Mouse (Mus musculus): ENCODE data around the gene Kcnc4. TPM values are rescaled to one million over a fixed set of nuclear protein-coding genes. Genes with fewer than 3 reads are reported as not detected.

The Kcnc4 gene
- total and polyA plus RNA-seq, 3 experiments = 0.10 to 0.51 (median 0.18) TPM

GRCm38 (mm10) chr3:107503716-107504115 lies 44.4 kb upstream of the Kcnc4 start:
- H3K4me3 ChIP-seq = no peak overlapping the region
- H3K9ac ChIP-seq (ENCODE audit: low read depth, low read length) = no peak overlapping the region
- no peaks in the 10 kb centered on the region for H3K36me3 ChIP-seq (ENCODE audit: control insufficient read depth, insufficient read depth, low read length)
- intact Hi-C loops (cut with DNase I) = no loop called here
- peaks cover 4% of the 10 kb centered on the region; the same call in 1 of the 2 replicates for H3K4me1 ChIP-seq (ENCODE audit: control insufficient read depth, insufficient read depth, low read length)
- 94% methylated on average over 2 of the region's 2 CpGs for WGBS
- TF ChIP-seq EP300 (IDR thresholded peaks at IDR 0.05; ENCODE audit: insufficient read depth, low read depth, low read length) (no peak), POLR2A (IDR thresholded peaks at IDR 0.05; ENCODE audit: insufficient read depth, low read depth, low read length) (no peak), CTCF (IDR thresholded peaks at IDR 0.05) (no peak)
- H3K27ac ChIP-seq = no peak overlapping the region
- no peaks in the 10 kb centered on the region for H3K79me2 ChIP-seq (replicated peaks; ENCODE audit: control insufficient read depth, insufficient read depth, low read length)
- no peak for DNase-seq
- no peaks in the 10 kb centered on the region for H3K27me3 ChIP-seq (ENCODE audit: control insufficient read depth, insufficient read depth, low read length)

- H3K9ac ChIP-seq (ENCODE audit: low read depth, low read length) = no peak overlapping the region
- intact Hi-C loops (cut with DNase I) = no loop called here
- DNase-seq = peak; percentile 34 to 62
- no peak overlapping the region; the same call in 1 of the 2 replicates for H3K27ac ChIP-seq
- H3K36me3 ChIP-seq (ENCODE audit: control insufficient read depth, insufficient read depth, low read length) = no peaks in the 10 kb centered on the region
- 26% methylated on average over 7 of the region's 7 CpGs for WGBS
- TF ChIP-seq CTCF (IDR thresholded peaks at IDR 0.05) = no peak
- no peak for TF ChIP-seq EP300 (IDR thresholded peaks at IDR 0.05; ENCODE audit: insufficient read depth, low read depth, low read length)
- no peak for TF ChIP-seq POLR2A (IDR thresholded peaks at IDR 0.05; ENCODE audit: insufficient read depth, low read depth, low read length)
- H3K79me2 ChIP-seq (replicated peaks; ENCODE audit: control insufficient read depth, insufficient read depth, low read length) = no peaks in the 10 kb centered on the region
- peaks cover 4% of the 10 kb centered on the region; the same call in 1 of the 2 replicates for H3K4me1 ChIP-seq (ENCODE audit: control insufficient read depth, insufficient read depth, low read length)
- no peak overlapping the region for H3K4me3 ChIP-seq
- H3K27me3 ChIP-seq (ENCODE audit: control insufficient read depth, insufficient read depth, low read length) = no peaks in the 10 kb centered on the region
These were observed 42.4 kb upstream of the Kcnc4 start for GRCm38 (mm10) chr3:107501702-107502151.

GRCm38 (mm10) chr3:107500301-107500700 lies 40.9 kb upstream of the Kcnc4 start:
- intact Hi-C loops (cut with DNase I) = no loop called here
- TF ChIP-seq POLR2A (IDR thresholded peaks at IDR 0.05; ENCODE audit: insufficient read depth, low read depth, low read length) (no peak), CTCF (IDR thresholded peaks at IDR 0.05) (no peak), EP300 (IDR thresholded peaks at IDR 0.05; ENCODE audit: insufficient read depth, low read depth, low read length) (no peak)

GRCm38 (mm10) chr3:107496086-107496850 lies 36.9 kb upstream of the Kcnc4 start:
- Histone ChIP-seq H3K4me3 (no peak overlapping the region), H3K27me3 (ENCODE audit: control insufficient read depth, insufficient read depth, low read length) (no peaks in the 10 kb centered on the region), H3K4me1 (ENCODE audit: control insufficient read depth, insufficient read depth, low read length) (peaks cover under 1% of the 10 kb centered on the region; the same call in 1 of the 2 replicates), H3K36me3 (ENCODE audit: control insufficient read depth, insufficient read depth, low read length) (no peaks in the 10 kb centered on the region), H3K79me2 (replicated peaks; ENCODE audit: control insufficient read depth, insufficient read depth, low read length) (no peaks in the 10 kb centered on the region), H3K9ac (ENCODE audit: low read depth, low read length) (no peak overlapping the region), H3K27ac (no peak overlapping the region)
- no peak for TF ChIP-seq EP300 (IDR thresholded peaks at IDR 0.05; ENCODE audit: insufficient read depth, low read depth, low read length)
- no peak for TF ChIP-seq CTCF (IDR thresholded peaks at IDR 0.05)
- no peak for TF ChIP-seq POLR2A (IDR thresholded peaks at IDR 0.05; ENCODE audit: insufficient read depth, low read depth, low read length)
- intact Hi-C loops (cut with DNase I) = no loop called here
- 80% methylated on average over 13 of the region's 13 CpGs for WGBS
- no peak for DNase-seq

More at GRCm38 (mm10) chr3:107500301-107500700, 40.9 kb upstream of the Kcnc4 start:
- no peaks in the 10 kb centered on the region for H3K36me3 ChIP-seq (ENCODE audit: control insufficient read depth, insufficient read depth, low read length)
- H3K79me2 ChIP-seq (replicated peaks; ENCODE audit: control insufficient read depth, insufficient read depth, low read length) = no peaks in the 10 kb centered on the region
- peaks cover 1% of the 10 kb centered on the region; the same call in 1 of the 2 replicates for H3K4me1 ChIP-seq (ENCODE audit: control insufficient read depth, insufficient read depth, low read length)
- H3K27ac ChIP-seq = no peak overlapping the region
- no peak overlapping the region for H3K9ac ChIP-seq (ENCODE audit: low read depth, low read length)
- 95% methylated on average over 11 of the region's 11 CpGs for WGBS
- DNase-seq = no peak
- no peaks in the 10 kb centered on the region for H3K27me3 ChIP-seq (ENCODE audit: control insufficient read depth, insufficient read depth, low read length)
- no peak overlapping the region for H3K4me3 ChIP-seq

GRCm38 (mm10) chr3:107495524-107495923 lies 36.2 kb upstream of the Kcnc4 start:
- Histone ChIP-seq H3K27ac (no peak overlapping the region), H3K27me3 (ENCODE audit: control insufficient read depth, insufficient read depth, low read length) (no peaks in the 10 kb centered on the region), H3K79me2 (replicated peaks; ENCODE audit: control insufficient read depth, insufficient read depth, low read length) (no peaks in the 10 kb centered on the region), H3K36me3 (ENCODE audit: control insufficient read depth, insufficient read depth, low read length) (no peaks in the 10 kb centered on the region), H3K4me1 (ENCODE audit: control insufficient read depth, insufficient read depth, low read length) (no peaks in the 10 kb centered on the region), H3K9ac (ENCODE audit: low read depth, low read length) (no peak overlapping the region), H3K4me3 (no peak overlapping the region)
- WGBS = 87% methylated on average over 6 of the region's 6 CpGs
- TF ChIP-seq POLR2A (IDR thresholded peaks at IDR 0.05; ENCODE audit: insufficient read depth, low read depth, low read length) = no peak
- TF ChIP-seq CTCF (IDR thresholded peaks at IDR 0.05) = no peak
- TF ChIP-seq EP300 (IDR thresholded peaks at IDR 0.05; ENCODE audit: insufficient read depth, low read depth, low read length) = no peak
- intact Hi-C loops (cut with DNase I) = no loop called here
- no peak for DNase-seq

- no peaks in the 10 kb centered on the region for H3K27me3 ChIP-seq (ENCODE audit: control insufficient read depth, insufficient read depth, low read length)
- no peak for TF ChIP-seq EP300 (IDR thresholded peaks at IDR 0.05; ENCODE audit: insufficient read depth, low read depth, low read length)
- TF ChIP-seq CTCF (IDR thresholded peaks at IDR 0.05) = no peak
- TF ChIP-seq POLR2A (IDR thresholded peaks at IDR 0.05; ENCODE audit: insufficient read depth, low read depth, low read length) = no peak
- no peaks in the 10 kb centered on the region for H3K79me2 ChIP-seq (replicated peaks; ENCODE audit: control insufficient read depth, insufficient read depth, low read length)
- H3K36me3 ChIP-seq (ENCODE audit: control insufficient read depth, insufficient read depth, low read length) = no peaks in the 10 kb centered on the region
- intact Hi-C loops (cut with DNase I) = no loop called here
- no peak overlapping the region for H3K27ac ChIP-seq
- H3K4me1 ChIP-seq (ENCODE audit: control insufficient read depth, insufficient read depth, low read length) = no peaks in the 10 kb centered on the region
- 11% methylated on average over 6 of the region's 6 CpGs for WGBS
- DNase-seq = peak; percentile 31 to 37
- H3K9ac ChIP-seq (ENCODE audit: low read depth, low read length) = no peak overlapping the region
- no peak overlapping the region for H3K4me3 ChIP-seq
These were observed 32.1 kb upstream of the Kcnc4 start for GRCm38 (mm10) chr3:107491459-107491858.

Data from heart, adult 2 months (tissue).